Mouse (Mus musculus): Measurements from ENCODE around the gene Gm11213.

Gene Gm11213

GRCm38 (mm10) chr4:63547799-63548198, 57.3 kb downstream of the Gm11213 start:
- DNase-seq (ENCODE audit: extremely low read depth, low read depth), result no peak

All from MEL-GATA-1-ER (cell line).